8 mouse cellular contexts compared by ENCODE assay signal in the genomic region with DNA sequence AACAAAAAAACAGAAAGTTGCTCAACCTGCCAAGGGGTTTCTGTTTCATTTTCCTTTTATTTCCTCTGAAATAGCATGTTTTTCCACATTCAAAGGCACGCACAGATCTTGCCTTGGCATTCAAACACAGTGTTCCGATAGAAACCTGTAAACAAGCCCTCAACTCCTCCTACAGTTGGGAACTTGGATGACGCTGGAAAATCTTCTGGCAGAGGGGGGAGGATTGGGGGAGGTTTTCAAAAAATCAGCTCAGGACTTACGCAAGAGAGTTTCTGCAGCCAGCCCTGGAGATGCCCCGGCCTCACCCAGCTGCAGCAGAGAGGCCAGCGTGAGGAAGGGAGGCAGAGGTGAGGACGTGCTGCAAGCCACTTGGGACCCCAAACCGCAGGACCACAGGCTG. TPM values are rescaled to one million over a fixed set of nuclear protein-coding genes. Genes with fewer than 3 reads are reported as not detected.
A peak's percentile ranks its signal among the peaks of the same experiment; 100 is the strongest.
DNase-seq lines count a peak whose midpoint lies in the region; ATAC-seq and TF ChIP-seq lines count a peak whose summit lies in the region.

No protein-coding gene starts in this region.

- WGBS in heart, embryonic 15.5 days: 26% methylated on average over 8 of the region's 8 CpGs
- WGBS in liver, postnatal 0 days (ENCODE audit: insufficient replicate concordance): 14% methylated on average over 8 of the region's 8 CpGs

- H3K4me1 ChIP-seq in heart, embryonic 15.5 days (replicated peaks): peaks cover 21% of the 10 kb centered on the region
- peaks cover 12% of the 10 kb centered on the region for H3K4me1 ChIP-seq in liver, postnatal 0 days (ENCODE audit: insufficient read depth)

- TF ChIP-seq CTCF in layer of hippocampus, adult 2 months (conservative IDR thresholded peaks at IDR 0.05): no peak
- no peak for TF ChIP-seq CTCF in liver, postnatal 0 days (IDR thresholded peaks at IDR 0.05; ENCODE audit: low read depth)

- ATAC-seq in heart, embryonic 15.5 days (replicated peaks; ENCODE audit: insufficient number of reproducible peaks, insufficient read depth, low FRiP score, low read depth): peak; percentile 44; the same call in 1 of the 2 replicates
- ATAC-seq in liver, postnatal 0 days: peak; percentile 87

- H3K4me3 ChIP-seq in layer of hippocampus, adult 2 months: peak overlapping the region; percentile 11
- H3K4me3 ChIP-seq in heart, embryonic 15.5 days: no peak overlapping the region
- peak overlapping the region; percentile 14; the same call in 1 of the 2 replicates for H3K4me3 ChIP-seq in liver, postnatal 0 days (ENCODE audit: low read depth, low read length)

- TF ChIP-seq EP300 in liver, postnatal 0 days (IDR thresholded peaks at IDR 0.05; ENCODE audit: low read depth): peak; percentile 92

- H3K4me2 ChIP-seq in heart, embryonic 15.5 days: peak overlapping the region; percentile 32; the same call in 1 of the 2 replicates
- peak overlapping the region; percentile 35 for H3K4me2 ChIP-seq in liver, postnatal 0 days (ENCODE audit: low read depth, low read length)

- no peaks in the 10 kb centered on the region for H3K9me3 ChIP-seq in heart, embryonic 15.5 days (replicated peaks)
- H3K9me3 ChIP-seq in liver, postnatal 0 days (ENCODE audit: low read length): no peaks in the 10 kb centered on the region

- peak overlapping the region; percentile 84 for H3K27ac ChIP-seq in layer of hippocampus, adult 2 months
- peak overlapping the region; percentile 71 for H3K27ac ChIP-seq in heart, embryonic 15.5 days
- H3K27ac ChIP-seq in liver, postnatal 0 days (ENCODE audit: low read depth): peak overlapping the region; percentile 74

- no peaks in the 10 kb centered on the region for H3K27me3 ChIP-seq in heart, embryonic 15.5 days
- H3K27me3 ChIP-seq in liver, postnatal 0 days (ENCODE audit: insufficient read depth, low read length): no peaks in the 10 kb centered on the region

- H3K9ac ChIP-seq in heart, embryonic 15.5 days: no peak overlapping the region
- H3K9ac ChIP-seq in liver, postnatal 0 days (replicated peaks): 0 out of 2 replicates have a peak overlapping the region, but pooled peaks have one; percentile 0

- H3K36me3 ChIP-seq in heart, embryonic 15.5 days: no peaks in the 10 kb centered on the region
- no peaks in the 10 kb centered on the region for H3K36me3 ChIP-seq in liver, postnatal 0 days (replicated peaks; ENCODE audit: insufficient read depth, low read length)

- peak; percentile 37 to 54 for DNase-seq in layer of hippocampus, adult 2 months (ENCODE audit: low spot score in 2 of 2)
- no peak for DNase-seq in layer of hippocampus, adult 9-10 months (ENCODE audit: low spot score)
- peak; percentile 82 for DNase-seq in adrenal gland, postnatal 10 days
- peak; percentile 68 for DNase-seq in liver, postnatal 0 days
- peak; percentile 58 for DNase-seq in testis, postnatal 10 days (ENCODE audit: low spot score)
- no peak for DNase-seq in cerebellum, adult 11-12 months
- DNase-seq in spleen, adult 12 weeks (ENCODE audit: low spot score): no peak

RNA-seq across cellular contexts. Expression of gene Gm10282, which starts 1.4 kb away (rescaled TPM):
- total RNA-seq in layer of hippocampus, adult 2 months (2021): 1 to 10 TPM; 6.7 to 7.9 TPM
- 10 to 100 TPM; 18.5 to 18.7 TPM for total RNA-seq in adrenal gland, postnatal 10 days (2021)
- polyA plus RNA-seq in heart, embryonic 15.5 days (2015; fragmentation: Nextera tagmentation; extraction: Ambion mirVana): 14.8 and 15.9 TPM in 2 replicates
- polyA plus RNA-seq in liver, postnatal 0 days (2015; fragmentation: Nextera tagmentation; extraction: Ambion mirVana): 6.3 and 6.4 TPM in 2 replicates

RNA-seq across cellular contexts. Expression of gene Klf2, which starts 15.2 kb away (rescaled TPM):
- 10 to 100 TPM in 1 of 2 experiments, 1 to 10 TPM in 1; 9.1 to 17.4 TPM for total RNA-seq in layer of hippocampus, adult 2 months (2021)
- total RNA-seq in adrenal gland, postnatal 10 days (2021): 10 to 100 TPM; 48.0 to 99.9 TPM
- 18.5 and 19.5 TPM in 2 replicates for polyA plus RNA-seq in heart, embryonic 15.5 days (2015; fragmentation: Nextera tagmentation; extraction: Ambion mirVana)
- 5.6 and 7.4 TPM in 2 replicates for polyA plus RNA-seq in liver, postnatal 0 days (2015; fragmentation: Nextera tagmentation; extraction: Ambion mirVana)

Comparison
In these comparisons a context has a peak if more than half of its experiments do, and no peak if none do; other contexts are left out.
1. DNase-seq: peak in layer of hippocampus, adult 2 months (2 of 2), adrenal gland, postnatal 10 days (single experiment), liver, postnatal 0 days (single experiment) and testis, postnatal 10 days (single experiment); none in layer of hippocampus, adult 9-10 months (single experiment), cerebellum, adult 11-12 months (single experiment) and spleen, adult 12 weeks (single experiment).
2. Peak in every context shown above with its lines, with median percentiles within 50 percentile points of each other: H3K27ac ChIP-seq.